Mouse (Mus musculus): ENCODE results near the gene Tmem255b. TPM values are rescaled to one million over a fixed set of nuclear protein-coding genes. Genes with fewer than 3 reads are reported as not detected.

Gene Tmem255b
- polyA plus RNA-seq, 1 experiment from 2014 or later: 0.29 TPM

DNA sequence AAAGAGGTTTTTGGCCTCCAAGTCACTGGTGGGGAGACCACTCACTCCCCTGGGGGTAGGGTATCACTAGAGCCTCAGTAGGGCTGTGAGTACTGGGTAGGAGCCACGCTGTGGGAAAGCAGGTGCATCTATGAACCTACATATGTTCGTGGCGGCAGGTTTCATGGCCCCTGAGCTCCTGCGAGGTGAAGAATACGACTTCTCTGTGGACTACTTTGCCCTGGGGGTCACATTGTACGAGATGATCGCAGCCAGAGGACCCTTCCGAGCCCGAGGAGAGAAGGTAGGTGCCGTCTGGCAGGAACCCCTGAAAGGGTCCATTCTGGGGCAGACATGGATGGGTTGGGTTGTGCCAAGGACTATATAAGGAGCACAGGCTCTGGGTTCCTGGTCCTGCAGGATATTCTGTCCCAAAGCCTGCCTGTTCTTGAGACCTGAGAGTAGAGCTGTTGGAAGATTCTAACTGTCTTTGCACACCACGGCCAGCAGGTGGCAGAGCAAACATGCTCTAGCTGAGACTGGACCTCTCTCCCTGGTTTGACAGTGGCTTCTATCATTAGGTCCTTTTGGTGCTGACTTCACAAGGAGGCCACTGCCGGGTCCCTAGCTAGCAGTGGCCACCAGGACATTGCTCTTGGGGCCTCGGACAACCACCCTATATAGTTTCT, 22.0 kb upstream of the Tmem255b start:
- Histone ChIP-seq H3K4me2 (ENCODE audit: low read length) (no peak overlapping the region), H3K4me1 (replicated peaks; ENCODE audit: control insufficient read depth, insufficient read depth, low read length) (no peaks in the 10 kb centered on the region), H3K36me3 (ENCODE audit: control insufficient read depth, insufficient read depth) (no peaks in the 10 kb centered on the region), H3K27me3 (replicated peaks; ENCODE audit: control insufficient read depth, insufficient read depth, low read length) (no peaks in the 10 kb centered on the region), H3K4me3 (replicated peaks; ENCODE audit: low read length) (no peak overlapping the region), H3K9me3 (ENCODE audit: control insufficient read depth, low read length) (no peaks in the 10 kb centered on the region), H3K27ac (ENCODE audit: low read length) (no peak overlapping the region), H3K9ac (replicated peaks; ENCODE audit: low read depth, low read length) (no peak overlapping the region)
- 65% methylated on average over 13 of the region's 13 CpGs for WGBS
- ATAC-seq: no peak

GRCm38 (mm10) chr8:13413823-13414390, 21.1 kb upstream of the Tmem255b start:
- no peak overlapping the region for H3K9ac ChIP-seq (replicated peaks; ENCODE audit: low read depth, low read length)
- no peaks in the 10 kb centered on the region for H3K27me3 ChIP-seq (replicated peaks; ENCODE audit: control insufficient read depth, insufficient read depth, low read length)
- H3K36me3 ChIP-seq (ENCODE audit: control insufficient read depth, insufficient read depth): no peaks in the 10 kb centered on the region
- H3K4me3 ChIP-seq (replicated peaks; ENCODE audit: low read length): no peak overlapping the region
- 64% methylated on average over 12 of the region's 12 CpGs for WGBS
- ATAC-seq: no peak
- no peak overlapping the region for H3K4me2 ChIP-seq (ENCODE audit: low read length)
- H3K27ac ChIP-seq (ENCODE audit: low read length): no peak overlapping the region
- no peaks in the 10 kb centered on the region for H3K4me1 ChIP-seq (replicated peaks; ENCODE audit: control insufficient read depth, insufficient read depth, low read length)
- no peaks in the 10 kb centered on the region for H3K9me3 ChIP-seq (ENCODE audit: control insufficient read depth, low read length)

DNA sequence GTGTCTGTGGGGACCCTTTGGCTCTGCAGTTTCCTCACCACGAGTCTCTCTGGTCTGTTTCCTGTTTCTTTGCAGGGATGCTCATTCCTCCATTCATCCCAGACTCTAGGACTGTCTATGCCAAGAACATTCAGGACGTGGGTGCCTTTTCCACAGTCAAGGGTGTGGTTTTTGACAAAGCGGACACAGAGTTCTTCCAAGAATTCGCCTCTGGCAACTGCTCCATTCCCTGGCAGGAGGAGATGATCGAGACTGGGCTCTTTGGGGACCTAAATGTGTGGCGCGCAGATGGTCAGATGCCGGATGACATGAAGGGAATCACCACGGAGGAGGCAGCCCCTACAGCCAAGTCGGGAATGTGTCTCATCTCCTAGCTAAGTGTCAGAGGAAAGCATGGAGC, 19.1 kb upstream of the Tmem255b start:
- no peak overlapping the region for H3K27ac ChIP-seq (ENCODE audit: low read length)
- WGBS: 80% methylated on average over 10 of the region's 10 CpGs
- no peaks in the 10 kb centered on the region for H3K27me3 ChIP-seq (replicated peaks; ENCODE audit: control insufficient read depth, insufficient read depth, low read length)
- no peaks in the 10 kb centered on the region for H3K9me3 ChIP-seq (ENCODE audit: control insufficient read depth, low read length)
- no peak overlapping the region for H3K4me3 ChIP-seq (replicated peaks; ENCODE audit: low read length)
- no peak overlapping the region for H3K4me2 ChIP-seq (ENCODE audit: low read length)
- ATAC-seq: no peak
- H3K4me1 ChIP-seq (replicated peaks; ENCODE audit: control insufficient read depth, insufficient read depth, low read length): no peaks in the 10 kb centered on the region
- H3K9ac ChIP-seq (replicated peaks; ENCODE audit: low read depth, low read length): no peak overlapping the region
- H3K36me3 ChIP-seq (ENCODE audit: control insufficient read depth, insufficient read depth): no peaks in the 10 kb centered on the region

GRCm38 (mm10) chr8:13419111-13419639, 15.8 kb upstream of the Tmem255b start:
- H3K27ac ChIP-seq (ENCODE audit: low read length): no peak overlapping the region
- H3K9ac ChIP-seq (replicated peaks; ENCODE audit: low read depth, low read length): no peak overlapping the region
- no peaks in the 10 kb centered on the region for H3K36me3 ChIP-seq (ENCODE audit: control insufficient read depth, insufficient read depth)
- ATAC-seq: no peak
- H3K27me3 ChIP-seq (replicated peaks; ENCODE audit: control insufficient read depth, insufficient read depth, low read length): no peaks in the 10 kb centered on the region
- no peaks in the 10 kb centered on the region for H3K9me3 ChIP-seq (ENCODE audit: control insufficient read depth, low read length)
- 81% methylated on average over 2 of the region's 2 CpGs for WGBS
- no peaks in the 10 kb centered on the region for H3K4me1 ChIP-seq (replicated peaks; ENCODE audit: control insufficient read depth, insufficient read depth, low read length)
- no peak overlapping the region for H3K4me3 ChIP-seq (replicated peaks; ENCODE audit: low read length)
- H3K4me2 ChIP-seq (ENCODE audit: low read length): no peak overlapping the region

GRCm38 (mm10) chr8:13420970-13421369, 14.0 kb upstream of the Tmem255b start:
- no peak for ATAC-seq
- H3K4me2 ChIP-seq (ENCODE audit: low read length): no peak overlapping the region

GRCm38 (mm10) chr8:13427351-13427750, 7.6 kb upstream of the Tmem255b start:
- Histone ChIP-seq H3K36me3 (ENCODE audit: control insufficient read depth, insufficient read depth) (no peaks in the 10 kb centered on the region), H3K9ac (replicated peaks; ENCODE audit: low read depth, low read length) (no peak overlapping the region), H3K27me3 (replicated peaks; ENCODE audit: control insufficient read depth, insufficient read depth, low read length) (no peaks in the 10 kb centered on the region), H3K4me2 (ENCODE audit: low read length) (no peak overlapping the region), H3K27ac (ENCODE audit: low read length) (no peak overlapping the region), H3K4me1 (replicated peaks; ENCODE audit: control insufficient read depth, insufficient read depth, low read length) (peaks cover 3% of the 10 kb centered on the region; the same call in 1 of the 2 replicates), H3K9me3 (ENCODE audit: control insufficient read depth, low read length) (no peaks in the 10 kb centered on the region), H3K4me3 (replicated peaks; ENCODE audit: low read length) (no peak overlapping the region)
- 76% methylated on average over 6 of the region's 6 CpGs for WGBS
- no peak for ATAC-seq

More at GRCm38 (mm10) chr8:13420970-13421369, 14.0 kb upstream of the Tmem255b start:
- Histone ChIP-seq H3K4me1 (replicated peaks; ENCODE audit: control insufficient read depth, insufficient read depth, low read length) (no peaks in the 10 kb centered on the region), H3K9me3 (ENCODE audit: control insufficient read depth, low read length) (no peaks in the 10 kb centered on the region), H3K36me3 (ENCODE audit: control insufficient read depth, insufficient read depth) (no peaks in the 10 kb centered on the region), H3K9ac (replicated peaks; ENCODE audit: low read depth, low read length) (no peak overlapping the region), H3K4me3 (replicated peaks; ENCODE audit: low read length) (no peak overlapping the region), H3K27me3 (replicated peaks; ENCODE audit: control insufficient read depth, insufficient read depth, low read length) (no peaks in the 10 kb centered on the region), H3K27ac (ENCODE audit: low read length) (no peak overlapping the region)
- WGBS: 85% methylated on average over 6 of the region's 6 CpGs

DNA sequence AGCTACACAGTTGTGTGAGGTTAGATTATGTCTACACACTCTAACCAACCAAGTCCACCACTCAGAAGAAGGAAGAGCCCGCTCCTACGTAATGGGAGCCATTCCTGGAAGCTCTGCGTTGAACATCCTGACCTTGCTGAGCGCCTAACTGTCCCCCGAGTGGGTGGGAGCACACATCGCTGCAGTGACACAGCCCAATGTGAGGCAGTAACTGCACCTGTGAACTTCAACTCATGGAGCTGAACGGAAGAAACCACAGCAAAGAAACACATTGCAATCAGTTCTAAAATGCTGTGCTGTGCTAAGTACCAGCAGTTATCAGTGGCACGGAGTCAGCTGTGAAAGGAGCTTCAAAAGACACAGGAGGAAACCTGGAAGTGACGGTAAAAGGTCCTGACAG, 6.8 kb upstream of the Tmem255b start:
- 88% methylated on average over 9 of the region's 9 CpGs for WGBS
- no peaks in the 10 kb centered on the region for H3K27me3 ChIP-seq (replicated peaks; ENCODE audit: control insufficient read depth, insufficient read depth, low read length)

GRCm38 (mm10) chr8:13430412-13430811, 4.6 kb upstream of the Tmem255b start:
- Histone ChIP-seq H3K9me3 (ENCODE audit: control insufficient read depth, low read length) (no peaks in the 10 kb centered on the region), H3K4me3 (replicated peaks; ENCODE audit: low read length) (no peak overlapping the region), H3K27ac (ENCODE audit: low read length) (no peak overlapping the region), H3K36me3 (ENCODE audit: control insufficient read depth, insufficient read depth) (no peaks in the 10 kb centered on the region), H3K27me3 (replicated peaks; ENCODE audit: control insufficient read depth, insufficient read depth, low read length) (peaks cover 8% of the 10 kb centered on the region), H3K4me2 (ENCODE audit: low read length) (no peak overlapping the region), H3K4me1 (replicated peaks; ENCODE audit: control insufficient read depth, insufficient read depth, low read length) (peaks cover 3% of the 10 kb centered on the region; the same call in 1 of the 2 replicates), H3K9ac (replicated peaks; ENCODE audit: low read depth, low read length) (no peak overlapping the region; the same call in 1 of the 2 replicates)
- ATAC-seq: no peak
- 61% methylated on average over 7 of the region's 7 CpGs for WGBS

More for the DNA sequence above, 6.8 kb upstream of the Tmem255b start:
- H3K4me2 ChIP-seq (ENCODE audit: low read length): no peak overlapping the region
- H3K4me1 ChIP-seq (replicated peaks; ENCODE audit: control insufficient read depth, insufficient read depth, low read length): peaks cover 3% of the 10 kb centered on the region; the same call in 1 of the 2 replicates
- H3K4me3 ChIP-seq (replicated peaks; ENCODE audit: low read length): no peak overlapping the region
- no peak overlapping the region for H3K9ac ChIP-seq (replicated peaks; ENCODE audit: low read depth, low read length)
- no peak overlapping the region for H3K27ac ChIP-seq (ENCODE audit: low read length)
- no peaks in the 10 kb centered on the region for H3K9me3 ChIP-seq (ENCODE audit: control insufficient read depth, low read length)
- no peaks in the 10 kb centered on the region for H3K36me3 ChIP-seq (ENCODE audit: control insufficient read depth, insufficient read depth)
- ATAC-seq: no peak

DNA sequence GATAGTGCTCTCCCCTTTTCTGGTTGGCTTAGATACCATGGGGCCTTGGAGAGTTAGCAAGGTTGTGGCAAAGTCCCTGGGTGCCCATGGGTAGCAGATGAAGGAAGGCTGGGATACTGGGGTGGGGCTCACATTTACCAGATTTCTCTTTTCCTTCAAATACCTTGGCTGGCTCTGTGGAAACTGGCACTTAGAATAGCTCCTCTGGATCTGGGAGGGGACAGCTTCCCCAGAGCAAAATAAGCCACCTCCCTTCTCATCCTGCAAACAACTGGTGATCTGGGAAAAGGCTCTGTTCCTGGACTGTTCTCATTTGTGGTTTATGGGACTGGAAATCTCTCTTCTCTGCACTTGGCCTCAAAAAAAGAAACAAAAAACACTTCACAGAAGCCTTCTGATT, 4.1 kb upstream of the Tmem255b start:
- Histone ChIP-seq H3K27ac (ENCODE audit: low read length) (no peak overlapping the region), H3K9ac (replicated peaks; ENCODE audit: low read depth, low read length) (no peak overlapping the region; the same call in 1 of the 2 replicates), H3K27me3 (replicated peaks; ENCODE audit: control insufficient read depth, insufficient read depth, low read length) (peaks cover 12% of the 10 kb centered on the region), H3K9me3 (ENCODE audit: control insufficient read depth, low read length) (no peaks in the 10 kb centered on the region), H3K4me1 (replicated peaks; ENCODE audit: control insufficient read depth, insufficient read depth, low read length) (peaks cover 3% of the 10 kb centered on the region; the same call in 1 of the 2 replicates), H3K4me3 (replicated peaks; ENCODE audit: low read length) (no peak overlapping the region), H3K36me3 (ENCODE audit: control insufficient read depth, insufficient read depth) (no peaks in the 10 kb centered on the region), H3K4me2 (ENCODE audit: low read length) (no peak overlapping the region)
- ATAC-seq: no peak
